ENCODE assay signal across 17 mouse cellular contexts in the genomic region with DNA sequence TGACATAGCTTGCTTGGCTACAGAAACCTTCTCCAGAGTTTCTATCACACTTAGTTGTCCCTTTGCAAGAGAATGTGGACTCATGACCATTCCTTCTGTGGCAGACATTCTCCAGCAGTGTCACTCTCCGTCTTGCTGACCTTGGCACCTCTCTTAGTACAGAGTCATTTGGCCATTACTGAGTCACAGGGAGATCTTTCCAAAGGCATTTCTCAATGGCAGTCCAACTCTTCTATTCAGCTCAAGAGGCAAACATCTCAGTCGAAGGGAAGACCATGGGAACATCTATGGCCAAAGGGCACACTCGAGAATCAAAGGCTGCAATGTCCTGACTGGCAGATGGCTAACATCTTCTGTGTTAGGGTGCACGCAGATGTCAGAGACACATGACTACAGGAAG.
"Had no signal": no experiment of that assay in that cellular context is flagged by ENCODE, and none has a peak within 500 bp of the region (broad histone marks: within the 10 kb centered on the region; RNA-seq: fewer than 3 reads in every experiment).

No protein-coding gene starts in this region.

- H3K27ac ChIP-seq: midbrain, embryonic 10.5 days; midbrain, embryonic 12.5 days; neural tube, embryonic 13.5 days; neural tube, embryonic 15.5 days; stomach, embryonic 15.5 days; stomach, postnatal 0 days had no signal

- H3K4me3 ChIP-seq: midbrain, embryonic 10.5 days; midbrain, embryonic 12.5 days; myocyte; neural tube, embryonic 13.5 days; neural tube, embryonic 15.5 days; stomach, embryonic 15.5 days had no signal

- H3K27me3 ChIP-seq: midbrain, embryonic 12.5 days; neural tube, embryonic 13.5 days; neural tube, embryonic 15.5 days; stomach, embryonic 15.5 days had no signal

- H3K9me3 ChIP-seq: midbrain, embryonic 10.5 days; midbrain, embryonic 12.5 days; neural tube, embryonic 13.5 days; neural tube, embryonic 15.5 days; stomach, embryonic 15.5 days had no signal

- H3K4me1 ChIP-seq: midbrain, embryonic 10.5 days; midbrain, embryonic 12.5 days; neural tube, embryonic 15.5 days; stomach, embryonic 15.5 days had no signal

- DNase-seq: lung, adult 18-20 months; lung, embryonic 14.5 days; lung, postnatal 10 days; lung, postnatal 4 days; midbrain, embryonic 14.5 days; right cerebral cortex, postnatal 14 days; thymus, adult 2 months; thymus, postnatal 25 days; thymus, postnatal 4 days had no signal

- H3K4me2 ChIP-seq: lung, embryonic 14.5 days; midbrain, embryonic 12.5 days; neural tube, embryonic 13.5 days; neural tube, embryonic 15.5 days; stomach, embryonic 15.5 days had no signal

- H3K36me3 ChIP-seq: midbrain, embryonic 10.5 days; midbrain, embryonic 12.5 days; neural tube, embryonic 13.5 days; neural tube, embryonic 15.5 days; stomach, embryonic 15.5 days had no signal

- H3K9ac ChIP-seq: lung, embryonic 14.5 days; midbrain, embryonic 12.5 days; neural tube, embryonic 13.5 days; neural tube, embryonic 15.5 days; stomach, embryonic 15.5 days had no signal

- ATAC-seq: midbrain, embryonic 16.5 days had no signal
